Mouse (Mus musculus): ENCODE measurements at regions not wholly inside any gene's neighbourhood (a gene's known extent, or its start where the extent isn't known, plus 50 kb on each side); places are given as distances from the start of the nearest gene placed in this dataset.

DNA sequence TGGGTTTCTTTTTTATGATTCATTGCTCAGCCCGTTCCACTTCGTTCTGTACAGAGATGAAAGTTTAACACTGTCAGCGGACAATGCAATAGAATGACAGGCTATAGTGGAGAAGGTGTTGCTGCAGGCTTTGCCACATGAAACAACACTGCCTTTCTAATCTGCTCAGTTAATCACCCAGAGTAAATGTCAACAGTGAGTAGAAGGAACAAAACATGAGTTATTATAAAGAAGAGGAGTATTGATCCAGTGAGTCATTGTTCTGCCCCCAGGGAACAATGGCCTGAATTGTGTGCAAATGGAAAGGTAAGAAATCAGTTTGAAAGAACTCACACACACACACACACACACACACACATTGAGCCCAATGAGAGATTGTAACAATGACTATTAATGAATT lies 118.2 kb downstream of the Qrsl1 start:
- DNase-seq (ENCODE audit: low spot score in 2 of 2): no peak

GRCm38 (mm10) chr10:43790780-43791179 lies 110.8 kb downstream of the Qrsl1 start:
- DNase-seq (ENCODE audit: low spot score in 2 of 2): no peak

DNA sequence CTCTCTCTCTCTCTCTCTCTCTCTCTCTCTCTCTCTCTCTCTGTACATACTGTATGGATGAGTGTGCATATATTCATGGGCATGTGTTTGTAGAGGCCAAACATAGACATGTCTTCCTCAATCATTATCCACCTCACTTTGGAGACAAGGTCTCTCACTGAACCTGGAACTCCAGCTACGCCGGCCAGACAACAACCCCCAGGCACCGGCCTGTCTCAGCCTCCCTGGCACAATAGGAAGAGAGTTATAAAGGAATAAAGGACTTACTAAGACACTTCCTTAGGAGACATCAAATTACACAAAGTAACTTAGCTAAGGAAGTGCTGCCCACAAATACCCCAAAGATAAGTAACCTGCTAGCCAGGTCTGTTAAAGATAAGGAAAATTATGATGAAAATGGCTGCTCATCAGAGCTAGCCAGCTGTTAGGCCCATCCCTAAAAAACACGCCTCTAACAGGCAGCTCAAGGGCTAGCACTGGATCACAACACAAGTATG lies 110.0 kb downstream of the Qrsl1 start:
- DNase-seq (ENCODE audit: low spot score in 2 of 2): no peak

- no peak for DNase-seq (ENCODE audit: low spot score in 2 of 2)
Observed at GRCm38 (mm10) chr10:43792618-43793017, 108.9 kb downstream of the Qrsl1 start.

GRCm38 (mm10) chr10:43794587-43794986 lies 107.0 kb downstream of the Qrsl1 start:
- DNase-seq (ENCODE audit: low spot score in 2 of 2): no peak

GRCm38 (mm10) chr10:43800077-43800476 lies 101.5 kb downstream of the Qrsl1 start:
- no peak for DNase-seq (ENCODE audit: low spot score in 2 of 2)

GRCm38 (mm10) chr10:43815291-43815690 lies 86.3 kb downstream of the Qrsl1 start:
- no peak for DNase-seq (ENCODE audit: low spot score in 2 of 2)

- DNase-seq (ENCODE audit: low spot score in 2 of 2): no peak
Observed at GRCm38 (mm10) chr10:43817522-43818198, 83.9 kb downstream of the Qrsl1 start.

DNA sequence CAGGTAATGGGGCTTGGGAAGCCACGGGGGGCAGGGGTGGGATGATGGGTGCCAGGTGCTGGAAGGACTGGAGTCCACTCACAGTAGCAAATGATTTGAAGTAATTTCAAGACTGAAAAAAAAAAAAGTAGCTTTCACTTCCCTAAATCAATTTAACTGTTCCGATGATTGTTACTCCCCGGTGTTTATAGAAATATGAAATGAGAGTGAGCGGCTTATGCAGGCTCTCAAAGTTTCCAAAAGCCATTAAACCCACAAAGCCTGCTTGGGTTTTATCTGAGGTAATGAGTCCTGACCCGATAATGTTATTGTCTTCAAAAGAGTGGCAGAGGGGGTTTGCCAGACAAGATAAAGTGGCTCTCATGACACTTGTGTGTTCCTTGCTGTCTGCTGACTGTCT lies 82.9 kb downstream of the Qrsl1 start:
- no peak for DNase-seq (ENCODE audit: low spot score in 2 of 2)

GRCm38 (mm10) chr10:43819434-43819833 lies 82.1 kb downstream of the Qrsl1 start:
- no peak for DNase-seq (ENCODE audit: low spot score in 2 of 2)

DNA sequence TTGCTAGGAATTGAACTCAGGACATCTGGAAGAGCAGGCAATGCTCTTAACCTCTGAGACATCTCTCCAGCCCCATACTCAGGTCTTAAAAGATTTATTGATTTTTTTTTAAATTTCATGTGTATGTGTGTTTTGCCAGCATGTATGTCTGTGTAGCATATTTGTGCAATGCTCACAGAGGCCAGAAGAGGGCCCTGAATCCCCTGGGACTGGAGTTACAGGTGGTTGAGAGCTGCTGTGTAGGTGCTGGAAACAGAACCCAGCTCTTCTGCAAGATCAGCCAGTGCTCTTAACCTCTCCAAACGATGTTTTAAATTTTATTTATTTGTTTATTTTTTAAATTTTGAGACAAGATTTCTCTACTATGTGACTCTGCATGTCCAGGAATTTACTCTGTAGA lies 78.9 kb downstream of the Qrsl1 start:
- no peak for DNase-seq (ENCODE audit: low spot score in 2 of 2)

GRCm38 (mm10) chr10:43824009-43824408 lies 77.5 kb downstream of the Qrsl1 start:
- DNase-seq (ENCODE audit: low spot score in 2 of 2): no peak

All from gastrocnemius, postnatal 4 days (tissue).